Mouse (Mus musculus): Measurements from ENCODE around the gene Vmn2r101. TPM values are rescaled to one million over a fixed set of nuclear protein-coding genes. Genes with fewer than 3 reads are reported as not detected.

Vmn2r101 gene
- not detected for polyA plus RNA-seq (2015; fragmentation: Illumina TruSeq; extraction: RNeasy Lipid Tissue Mini Kit (QIAGEN cat#74804); ENCODE audit: low read depth, low replicate concordance)

GRCm38 (mm10) chr17:19576927-19577326 lies at the start of gene Vmn2r101:
Vmn2r101 (plus strand) TSS chr17:19577227.

DNA sequence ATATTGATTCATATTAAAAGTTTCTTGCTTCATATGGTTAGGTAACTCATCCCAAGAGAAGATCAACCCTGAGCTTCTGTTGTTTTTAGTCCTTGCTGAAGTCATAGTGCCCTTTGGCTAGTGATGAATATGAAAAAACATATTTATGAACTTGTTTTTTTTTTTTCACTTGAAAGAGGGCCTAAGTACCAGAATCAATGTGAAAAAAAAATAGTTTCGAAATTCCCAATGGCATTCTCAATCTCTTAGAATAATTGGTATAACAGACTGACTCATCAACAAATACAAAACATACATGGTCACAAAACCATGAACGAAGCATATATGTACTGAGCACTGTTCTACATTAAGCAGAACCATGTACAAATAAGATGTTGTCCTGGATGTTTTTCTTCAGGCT lies 83.0 kb downstream of the Vmn2r101 start, which contains the start of gene Vmn2r102:
Gene Vmn2r102 (plus strand): TSS at position 301 of the 400 bp plus-strand sequence.

Other genes starting within 250 kb of the Vmn2r101 start
- not detected for gene Vmn2r99, start 215.3 kb upstream of the Vmn2r101 start, polyA plus RNA-seq (2015; fragmentation: Illumina TruSeq; extraction: RNeasy Lipid Tissue Mini Kit (QIAGEN cat#74804); ENCODE audit: low read depth, low replicate concordance)
- not detected for gene Vmn2r100, start 72.5 kb upstream of the Vmn2r101 start, polyA plus RNA-seq (2015; fragmentation: Illumina TruSeq; extraction: RNeasy Lipid Tissue Mini Kit (QIAGEN cat#74804); ENCODE audit: low read depth, low replicate concordance)
- gene Vmn2r102, start 83.1 kb downstream of the Vmn2r101 start, polyA plus RNA-seq (2015; fragmentation: Illumina TruSeq; extraction: RNeasy Lipid Tissue Mini Kit (QIAGEN cat#74804); ENCODE audit: low read depth, low replicate concordance) = not detected
- gene Vmn2r103, start 196.1 kb downstream of the Vmn2r101 start, polyA plus RNA-seq (2015; fragmentation: Illumina TruSeq; extraction: RNeasy Lipid Tissue Mini Kit (QIAGEN cat#74804); ENCODE audit: low read depth, low replicate concordance) = not detected

Measured in brain, adult 10 weeks (tissue).